ENCODE assay signal across 21 mouse cellular contexts in the genomic region with DNA sequence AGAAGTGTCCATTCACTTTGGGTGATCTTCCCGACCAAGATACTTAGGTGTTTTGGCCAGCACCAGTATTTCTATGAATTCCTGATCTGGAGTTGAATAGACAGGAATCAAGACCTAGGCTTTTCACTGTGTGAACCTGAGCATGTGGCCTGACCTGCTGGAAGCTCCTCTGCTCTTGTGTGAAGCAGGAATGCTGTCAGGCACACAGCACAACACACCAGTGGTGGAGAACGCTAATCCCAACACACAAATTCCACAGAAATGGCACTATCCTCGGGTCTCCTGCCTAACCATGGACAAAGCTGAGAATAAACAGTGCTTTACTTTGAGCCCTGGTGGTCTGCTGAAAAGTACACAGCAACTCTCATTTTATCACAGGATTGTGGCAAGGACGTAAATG. TPM values are rescaled to one million over a fixed set of nuclear protein-coding genes. Genes with fewer than 3 reads are reported as not detected.
"Had no signal": no experiment of that assay in that cellular context is flagged by ENCODE, and none has a peak within 500 bp of the region (broad histone marks: within the 10 kb centered on the region; RNA-seq: fewer than 3 reads in every experiment).

No protein-coding gene starts in this region.

- H3K4me3 ChIP-seq: kidney, embryonic 15.5 days; limb, embryonic 12.5 days; limb, embryonic 15.5 days; midbrain, embryonic 13.5 days; stomach, embryonic 15.5 days had no signal

- H3K9ac ChIP-seq: kidney, embryonic 15.5 days; limb, embryonic 12.5 days; limb, embryonic 15.5 days; liver, embryonic 14.5 days; liver, postnatal 0 days; lung, embryonic 14.5 days; midbrain, embryonic 13.5 days; stomach, embryonic 15.5 days had no signal

- H3K27ac ChIP-seq: kidney, embryonic 15.5 days; limb, embryonic 12.5 days; limb, embryonic 15.5 days; liver, embryonic 14.5 days; macrophage; midbrain, embryonic 13.5 days; stomach, embryonic 15.5 days had no signal

- H3K9me3 ChIP-seq: kidney, embryonic 15.5 days; limb, embryonic 12.5 days; limb, embryonic 15.5 days; midbrain, embryonic 13.5 days; stomach, embryonic 15.5 days had no signal

- H3K4me2 ChIP-seq: kidney, embryonic 15.5 days; limb, embryonic 12.5 days; limb, embryonic 15.5 days; liver, embryonic 11.5 days; lung, embryonic 14.5 days; midbrain, embryonic 13.5 days; stomach, embryonic 15.5 days had no signal

- DNase-seq: kidney, adult 11 months; kidney, adult 8-10 months; kidney, postnatal 10 days; kidney, postnatal 36 days; layer of hippocampus, adult 9-11 months; left cerebral cortex, postnatal 4 days; liver, postnatal 0 days; lung, embryonic 14.5 days; spleen, adult 18-20 months; thymus, postnatal 25 days had no signal

- ATAC-seq: liver, postnatal 0 days; lung, postnatal 0 days; midbrain, embryonic 13.5 days; midbrain, embryonic 16.5 days had no signal

- H3K27me3 ChIP-seq: kidney, embryonic 15.5 days; limb, embryonic 12.5 days; limb, embryonic 15.5 days; midbrain, embryonic 13.5 days; stomach, embryonic 15.5 days had no signal

- H3K36me3 ChIP-seq: limb, embryonic 12.5 days; midbrain, embryonic 13.5 days; stomach, embryonic 15.5 days had no signal

RNA-seq across cellular contexts. Expression of a gene that starts 16.1 kb away (rescaled TPM):
- total RNA-seq: monocyte, adult 5-6 weeks had no signal
